Mouse (Mus musculus): ENCODE results near the gene Zfp622.
"Not testable (repeated sequence)": the region's sequence is repeated elsewhere in the genome, so short reads cannot be mapped to it uniquely, and the experiment has no call there.

Zfp622 gene

GRCm38 (mm10) chr15:25972758-25973157 lies 11.4 kb upstream of the Zfp622 start:
- DNase-seq: no peak

DNA sequence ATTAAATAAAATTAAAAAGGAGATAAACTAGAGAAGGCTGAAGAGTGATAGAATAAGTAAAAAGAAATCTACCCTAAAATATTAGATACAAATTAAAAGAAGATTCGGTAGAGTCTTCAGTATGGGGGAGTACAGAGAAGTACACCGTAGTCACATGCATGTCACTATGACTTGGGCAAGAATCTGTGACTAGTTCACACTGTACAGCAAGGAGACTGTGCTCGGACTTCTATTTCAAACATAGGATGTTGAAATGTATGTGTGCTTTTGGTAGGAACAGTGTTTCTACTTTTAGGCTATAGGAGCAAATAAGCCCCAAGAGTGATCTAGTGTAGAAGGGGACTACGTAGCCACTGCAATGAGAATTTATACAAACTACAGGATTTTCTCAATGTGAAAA lies 9.8 kb upstream of the Zfp622 start:
- no peak for DNase-seq

DNA sequence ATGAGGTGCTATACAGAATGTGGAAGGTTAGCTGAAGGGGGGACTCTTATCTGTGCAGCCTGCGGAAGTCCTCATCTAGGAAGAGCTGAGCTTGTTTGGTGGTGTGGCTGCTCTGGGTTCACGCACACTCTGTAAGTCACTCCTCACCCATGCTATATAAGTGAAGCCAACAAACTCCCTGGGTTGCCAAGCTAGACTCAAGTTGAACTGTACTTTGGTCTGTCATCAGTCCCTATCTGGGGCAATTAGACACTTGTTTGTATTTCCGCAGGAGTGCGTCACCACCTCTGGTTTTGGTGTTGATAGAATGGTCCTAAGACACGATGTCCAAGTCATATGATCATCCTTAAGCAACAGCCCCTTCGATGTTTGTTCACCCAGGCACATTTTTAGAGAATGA lies 8.4 kb upstream of the Zfp622 start:
- DNase-seq: no peak

DNA sequence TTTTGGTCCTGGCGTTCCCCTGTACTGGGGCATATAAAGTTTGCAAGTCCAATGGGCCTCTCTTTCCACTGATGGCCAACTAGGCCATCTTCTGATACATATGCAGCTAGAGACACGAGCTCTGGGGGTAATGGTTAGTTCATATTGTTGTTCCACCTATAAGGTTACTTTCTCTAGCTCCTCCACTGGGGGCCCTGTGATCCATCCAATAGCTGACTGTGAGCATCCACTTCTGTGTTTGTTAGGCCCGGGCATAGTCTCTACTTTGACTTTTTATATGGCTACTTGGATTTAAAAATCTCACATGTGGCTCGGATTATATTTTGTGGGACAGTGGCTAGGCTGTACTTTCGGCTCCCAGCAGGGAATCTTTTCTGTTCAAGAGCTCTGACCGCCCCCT lies 552 bp upstream of the Zfp622 start:
- not testable (repeated sequence) for DNase-seq

DNA sequence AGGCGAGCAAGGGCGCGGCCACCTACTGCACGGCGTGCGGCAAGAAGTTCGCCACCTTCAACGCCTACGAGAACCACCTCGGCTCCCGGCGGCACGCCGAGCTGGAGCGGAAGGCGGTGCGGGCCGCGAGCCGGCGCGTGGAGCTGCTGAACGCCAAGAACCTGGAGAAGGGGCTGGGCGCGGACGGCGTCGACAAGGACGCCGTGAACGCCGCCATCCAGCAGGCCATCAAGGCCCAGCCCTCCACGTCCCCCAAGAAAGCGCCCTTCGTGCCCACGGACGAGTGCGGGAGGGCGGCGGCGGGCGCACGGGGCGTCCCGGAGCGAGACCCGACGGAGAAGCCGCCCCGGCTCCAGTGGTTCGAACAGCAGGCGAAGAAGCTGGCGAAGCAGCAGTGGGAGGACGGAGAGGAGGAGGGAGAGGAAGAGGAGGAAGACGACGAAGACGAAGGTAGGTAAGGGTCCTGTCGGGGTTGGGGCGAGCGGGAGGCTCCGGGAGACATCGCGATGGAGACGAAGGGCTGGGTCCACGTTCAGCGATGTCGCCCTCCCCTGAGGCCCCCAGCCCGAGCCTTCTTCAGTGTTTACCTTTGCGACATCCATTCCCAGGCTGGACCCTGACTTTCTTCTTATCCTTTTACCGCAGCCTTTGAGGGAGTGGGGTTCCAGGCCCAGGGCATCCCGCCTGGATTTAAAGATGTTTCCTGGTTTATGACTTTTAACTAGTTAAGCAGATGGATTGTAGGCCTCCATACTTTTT lies 747 bp downstream of the Zfp622 start:
- no peak for DNase-seq

DNA sequence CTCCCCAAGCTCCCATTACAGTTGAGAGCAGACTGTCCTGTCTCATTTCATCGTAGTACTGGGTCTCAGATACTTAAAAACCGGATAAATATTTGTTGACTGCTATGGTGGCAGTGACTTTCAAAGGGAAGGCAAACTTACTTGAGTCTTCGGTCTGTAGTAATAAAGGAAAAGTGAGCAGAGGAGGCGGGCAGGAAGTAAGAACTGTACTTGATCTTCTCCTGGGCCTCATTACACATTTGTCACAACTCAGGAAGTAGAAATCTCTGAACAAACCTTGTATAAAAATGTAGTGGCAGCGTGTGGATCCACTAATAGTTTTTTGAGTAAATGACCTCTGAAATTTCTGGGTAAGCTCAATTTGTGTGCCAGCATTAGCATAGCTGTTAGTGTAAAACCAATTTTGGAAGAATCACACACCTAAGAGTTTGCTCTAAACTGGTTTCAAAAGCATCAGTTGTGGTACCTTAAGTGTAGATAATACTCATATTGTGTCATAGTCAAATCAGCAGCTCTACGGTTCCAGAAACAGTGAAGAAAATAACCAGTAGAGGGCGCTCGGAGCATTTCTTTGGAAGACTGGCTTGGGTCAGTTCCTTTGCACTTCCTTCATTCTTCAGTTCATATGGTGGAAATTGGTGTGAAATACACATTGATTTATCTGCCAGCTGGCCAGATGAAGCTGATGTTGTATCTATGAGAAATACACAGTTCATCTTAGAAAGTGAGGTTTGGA lies 9.0 kb downstream of the Zfp622 start:
- peak; percentile 67 to 76 for DNase-seq

- DNase-seq: no peak
Observed at GRCm38 (mm10) chr15:25995521-25995920, 11.4 kb downstream of the Zfp622 start.

GRCm38 (mm10) chr15:25999545-25999944 lies 15.4 kb downstream of the Zfp622 start:
- not testable (repeated sequence) for DNase-seq

DNA sequence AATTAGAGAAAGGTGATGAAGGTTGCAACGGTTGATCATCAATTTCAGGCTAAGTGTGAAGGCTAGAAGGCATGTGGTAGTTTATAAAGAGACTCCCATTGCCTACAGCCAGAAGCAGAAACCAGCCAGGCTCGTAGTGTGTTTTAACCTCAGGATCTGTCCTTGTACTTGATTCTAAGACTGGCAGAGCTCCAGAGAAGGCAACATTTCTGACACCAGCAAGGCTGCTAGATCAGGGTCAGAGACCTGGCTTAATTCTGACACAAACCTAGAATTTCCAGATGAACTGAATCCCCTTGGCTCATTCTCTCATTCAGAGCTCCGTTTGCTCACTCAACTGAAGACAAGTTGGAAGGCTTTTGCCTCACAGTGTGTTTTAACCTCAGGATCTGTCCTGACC lies 24.5 kb downstream of the Zfp622 start:
- DNase-seq: no peak

DNA sequence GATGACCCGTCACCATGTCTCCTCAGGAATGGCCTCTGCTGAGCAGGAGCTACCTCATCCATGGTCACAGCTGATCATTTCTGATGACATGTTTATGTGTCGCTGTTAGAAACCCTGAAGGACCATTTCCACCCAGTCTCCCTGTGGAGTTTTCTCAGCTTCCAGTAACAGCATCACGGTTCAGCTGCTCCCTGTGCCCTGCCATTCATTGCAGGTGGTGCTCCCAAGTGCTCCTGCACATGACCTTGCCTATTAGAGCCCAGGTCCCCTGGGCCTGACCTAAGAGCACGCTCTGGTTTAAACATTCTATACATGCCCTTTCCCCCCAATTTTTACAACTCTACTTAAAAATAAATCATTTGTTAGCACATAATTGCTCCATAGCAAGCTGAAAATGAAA lies 28.7 kb downstream of the Zfp622 start:
- DNase-seq: no peak

- peak; percentile 33 to 57 for DNase-seq
Observed at GRCm38 (mm10) chr15:26015979-26016665, 32.0 kb downstream of the Zfp622 start.

- no peak for DNase-seq
Observed at GRCm38 (mm10) chr15:26021721-26022120, 37.6 kb downstream of the Zfp622 start.

DNA sequence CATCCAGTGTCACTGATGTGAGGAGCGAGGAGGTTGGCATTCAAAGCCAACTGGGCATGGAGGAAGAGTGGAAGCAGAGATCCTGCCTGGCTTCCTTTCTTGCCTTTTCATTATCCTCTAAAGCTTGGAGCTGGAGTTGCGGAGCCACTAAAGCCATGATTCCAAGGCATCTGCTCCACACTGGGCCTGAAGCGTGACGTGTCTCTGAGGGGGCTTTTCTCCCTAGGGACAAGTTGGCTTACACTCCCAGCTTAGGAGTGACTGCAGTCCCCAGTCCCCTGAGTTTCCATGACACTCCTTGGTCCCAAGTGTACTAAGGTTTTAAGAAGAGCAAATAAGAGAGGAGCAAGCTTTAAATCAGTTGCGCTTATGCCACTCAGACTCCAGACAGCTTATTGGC lies 38.5 kb downstream of the Zfp622 start:
- no peak for DNase-seq

DNA sequence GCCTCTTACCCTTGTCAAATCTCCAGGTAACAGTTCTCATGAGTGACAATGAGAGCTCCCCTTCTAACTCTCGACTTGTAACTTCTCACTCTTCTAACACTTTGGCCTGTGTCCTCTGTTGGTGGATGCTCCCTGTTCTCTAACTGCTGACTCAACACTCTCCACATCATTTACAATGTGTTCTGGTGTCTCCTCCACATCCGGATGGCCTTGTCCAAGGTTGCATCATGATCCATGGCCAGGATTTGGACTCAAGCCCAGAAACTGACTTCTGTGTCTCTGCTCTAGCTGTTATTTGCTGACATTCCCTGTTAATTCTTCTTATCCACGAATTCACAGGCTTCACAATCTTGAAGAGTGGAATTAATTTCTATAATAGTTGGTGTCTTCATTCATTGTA lies 47.5 kb downstream of the Zfp622 start:
- DNase-seq: peak; percentile 2 to 5

- no peak for DNase-seq
Observed at GRCm38 (mm10) chr15:26040567-26040966, 56.4 kb downstream of the Zfp622 start.

- no peak for DNase-seq
Observed at GRCm38 (mm10) chr15:26041196-26041947, 57.2 kb downstream of the Zfp622 start.
